11 mouse cellular contexts compared by ENCODE assay signal in genomic region chr9:59288685-59289410, GRCm38 (mm10). TPM values are rescaled to one million over a fixed set of nuclear protein-coding genes. Genes with fewer than 3 reads are reported as not detected.
A peak's percentile ranks its signal among the peaks of the same experiment; 100 is the strongest.
DNase-seq lines count a peak whose midpoint lies in the region; ATAC-seq and TF ChIP-seq lines count a peak whose summit lies in the region.
"Had no signal": no experiment of that assay in that cellular context is flagged by ENCODE, and none has a peak within 500 bp of the region (broad histone marks: within the 10 kb centered on the region; RNA-seq: fewer than 3 reads in every experiment).

No protein-coding gene starts in this region.

- H3K9me3 ChIP-seq in forebrain, embryonic 12.5 days, result no peaks in the 10 kb centered on the region
- no peaks in the 10 kb centered on the region for H3K9me3 ChIP-seq in forebrain, embryonic 14.5 days (replicated peaks; ENCODE audit: control insufficient read depth, low read length)
- H3K9me3 ChIP-seq in stomach, embryonic 16.5 days (replicated peaks; ENCODE audit: control insufficient read depth, low read length), result no peaks in the 10 kb centered on the region
- H3K9me3 ChIP-seq in stomach, postnatal 0 days (ENCODE audit: control insufficient read depth, low read length), result no peaks in the 10 kb centered on the region
- no peaks in the 10 kb centered on the region for H3K9me3 ChIP-seq in limb, embryonic 11.5 days (ENCODE audit: control insufficient read depth, low read length)
- H3K9me3 ChIP-seq in neural tube, embryonic 13.5 days, result no peaks in the 10 kb centered on the region

- no peak for DNase-seq in forebrain, embryonic 14.5 days (ENCODE audit: low spot score)
- DNase-seq in stomach, postnatal 0 days (ENCODE audit: low spot score), result no peak
- peak; percentile 84 for DNase-seq in limb, embryonic 11.5 days (ENCODE audit: low spot score)
- no peak for DNase-seq in spleen, postnatal 4 days (ENCODE audit: low spot score in 2 of 2)
- DNase-seq: B cell, adult 2 months; gastrocnemius, postnatal 25 days; kidney, postnatal 36 days had no signal

- H3K4me3 ChIP-seq in forebrain, embryonic 12.5 days (replicated peaks), result no peak overlapping the region
- H3K4me3 ChIP-seq in forebrain, embryonic 14.5 days (ENCODE audit: low read depth, low read length), result no peak overlapping the region
- no peak overlapping the region for H3K4me3 ChIP-seq in stomach, embryonic 16.5 days (replicated peaks; ENCODE audit: low read length)
- H3K4me3 ChIP-seq in stomach, postnatal 0 days (ENCODE audit: low read depth, low read length), result no peak overlapping the region
- no peak overlapping the region for H3K4me3 ChIP-seq in limb, embryonic 11.5 days (ENCODE audit: low read depth, low read length)
- no peak overlapping the region for H3K4me3 ChIP-seq in neural tube, embryonic 13.5 days

- no peaks in the 10 kb centered on the region for H3K27me3 ChIP-seq in forebrain, embryonic 12.5 days
- H3K27me3 ChIP-seq in forebrain, embryonic 14.5 days (replicated peaks; ENCODE audit: control insufficient read depth, insufficient read depth, low read length), result no peaks in the 10 kb centered on the region
- no peaks in the 10 kb centered on the region for H3K27me3 ChIP-seq in stomach, embryonic 16.5 days (ENCODE audit: control insufficient read depth, insufficient read depth, low read length)
- H3K27me3 ChIP-seq in stomach, postnatal 0 days (ENCODE audit: control insufficient read depth, insufficient read depth, low read length), result no peaks in the 10 kb centered on the region
- no peaks in the 10 kb centered on the region for H3K27me3 ChIP-seq in limb, embryonic 11.5 days (ENCODE audit: control insufficient read depth, insufficient read depth, low read length)
- no peaks in the 10 kb centered on the region for H3K27me3 ChIP-seq in neural tube, embryonic 13.5 days

- H3K36me3 ChIP-seq in forebrain, embryonic 12.5 days (replicated peaks), result no peaks in the 10 kb centered on the region
- H3K36me3 ChIP-seq in forebrain, embryonic 14.5 days (ENCODE audit: control insufficient read depth, insufficient read depth, low read length), result no peaks in the 10 kb centered on the region
- H3K36me3 ChIP-seq in stomach, embryonic 16.5 days (ENCODE audit: control insufficient read depth, insufficient read depth, low read length), result no peaks in the 10 kb centered on the region
- H3K36me3 ChIP-seq in stomach, postnatal 0 days (ENCODE audit: control insufficient read depth, insufficient read depth, low read length), result no peaks in the 10 kb centered on the region
- no peaks in the 10 kb centered on the region for H3K36me3 ChIP-seq in limb, embryonic 11.5 days (ENCODE audit: control insufficient read depth, insufficient read depth, low read length)
- no peaks in the 10 kb centered on the region for H3K36me3 ChIP-seq in neural tube, embryonic 13.5 days

- 0 out of 2 replicates have a peak overlapping the region, but pooled peaks have one; percentile 50 for H3K27ac ChIP-seq in forebrain, embryonic 12.5 days
- no peak overlapping the region for H3K27ac ChIP-seq in forebrain, embryonic 14.5 days (ENCODE audit: low read depth, low read length)
- 0 out of 2 replicates have a peak overlapping the region, but pooled peaks have one; percentile 8 for H3K27ac ChIP-seq in stomach, embryonic 16.5 days (ENCODE audit: low read length)
- no peak overlapping the region for H3K27ac ChIP-seq in stomach, postnatal 0 days (replicated peaks)
- H3K27ac ChIP-seq in limb, embryonic 11.5 days (replicated peaks; ENCODE audit: low read depth, low read length), result peak overlapping the region; percentile 92
- peak overlapping the region; percentile 52 for H3K27ac ChIP-seq in neural tube, embryonic 13.5 days (replicated peaks)

- H3K4me1 ChIP-seq in forebrain, embryonic 12.5 days, result peaks cover 31% of the 10 kb centered on the region
- peaks cover 8% of the 10 kb centered on the region; the same call in 1 of the 2 replicates for H3K4me1 ChIP-seq in forebrain, embryonic 14.5 days (ENCODE audit: control insufficient read depth, insufficient read depth, low read length)
- H3K4me1 ChIP-seq in stomach, embryonic 16.5 days (ENCODE audit: control insufficient read depth, insufficient read depth, low read length), result peaks cover 16% of the 10 kb centered on the region
- H3K4me1 ChIP-seq in stomach, postnatal 0 days (replicated peaks; ENCODE audit: control insufficient read depth, insufficient read depth), result no peaks in the 10 kb centered on the region
- H3K4me1 ChIP-seq in limb, embryonic 11.5 days (ENCODE audit: control insufficient read depth, insufficient read depth, low read length), result peaks cover 23% of the 10 kb centered on the region
- H3K4me1 ChIP-seq in neural tube, embryonic 13.5 days (replicated peaks), result peaks cover 34% of the 10 kb centered on the region

- ATAC-seq in forebrain, embryonic 12.5 days (ENCODE audit: low FRiP score), result no peak
- ATAC-seq in forebrain, embryonic 14.5 days, result no peak
- no peak for ATAC-seq in stomach, embryonic 16.5 days (ENCODE audit: insufficient read depth, low FRiP score)
- no peak for ATAC-seq in stomach, postnatal 0 days (ENCODE audit: low FRiP score, low TSS enrichment)
- ATAC-seq in limb, embryonic 11.5 days (ENCODE audit: insufficient number of reproducible peaks, low FRiP score, low TSS enrichment, low read depth), result 0 out of 2 replicates have a peak, but pooled peaks have one; percentile 18
- ATAC-seq in neural tube, embryonic 13.5 days (ENCODE audit: low read depth), result no peak
- no peak for ATAC-seq in erythroblast, adult 5-6 weeks (replicated peaks; ENCODE audit: low FRiP score, poor library complexity, severe bottlenecking)

- 72% methylated on average over 3 of the region's 3 CpGs for WGBS in forebrain, embryonic 12.5 days
- 78% methylated on average over 3 of the region's 3 CpGs for WGBS in forebrain, embryonic 14.5 days
- 70% methylated on average over 3 of the region's 3 CpGs for WGBS in stomach, embryonic 16.5 days
- 73% methylated on average over 3 of the region's 3 CpGs for WGBS in stomach, postnatal 0 days
- WGBS in limb, embryonic 11.5 days, result 30% methylated on average over 3 of the region's 3 CpGs
- 53% methylated on average over 3 of the region's 3 CpGs for WGBS in neural tube, embryonic 13.5 days

- no peak overlapping the region for H3K4me2 ChIP-seq in forebrain, embryonic 12.5 days
- no peak overlapping the region for H3K4me2 ChIP-seq in forebrain, embryonic 14.5 days (ENCODE audit: low read length)
- no peak overlapping the region for H3K4me2 ChIP-seq in stomach, embryonic 16.5 days (ENCODE audit: low read depth, low read length)
- no peak overlapping the region for H3K4me2 ChIP-seq in stomach, postnatal 0 days (replicated peaks; ENCODE audit: low read depth)
- H3K4me2 ChIP-seq in limb, embryonic 11.5 days (ENCODE audit: low read depth, severe bottlenecking), result no peak overlapping the region
- H3K4me2 ChIP-seq in neural tube, embryonic 13.5 days, result no peak overlapping the region

- no peak for TF ChIP-seq CTCF in stomach, postnatal 0 days (IDR thresholded peaks at IDR 0.05; ENCODE audit: low read depth)

- TF ChIP-seq EP300 in stomach, postnatal 0 days (optimal IDR thresholded peaks at IDR 0.05), result no peak

- H3K9ac ChIP-seq in forebrain, embryonic 12.5 days, result no peak overlapping the region
- no peak overlapping the region for H3K9ac ChIP-seq in forebrain, embryonic 14.5 days (ENCODE audit: low read length)
- no peak overlapping the region for H3K9ac ChIP-seq in stomach, embryonic 16.5 days (ENCODE audit: low read length)
- H3K9ac ChIP-seq in stomach, postnatal 0 days (ENCODE audit: low read length), result no peak overlapping the region
- 0 out of 2 replicates have a peak overlapping the region, but pooled peaks have one; percentile 32 for H3K9ac ChIP-seq in limb, embryonic 11.5 days (ENCODE audit: low read length)
- H3K9ac ChIP-seq in neural tube, embryonic 13.5 days, result no peak overlapping the region

RNA-seq across cellular contexts. Expression of gene Adpgk, which starts 2.5 kb away (rescaled TPM):
- polyA plus RNA-seq in forebrain, embryonic 12.5 days (2016; fragmentation: Nextera tagmentation; extraction: Ambion mirVana), result 28.4 and 29.0 TPM in 2 replicates
- 21.9 and 23.6 TPM in 2 replicates for polyA plus RNA-seq in forebrain, embryonic 14.5 days (2014; fragmentation: Nextera tagmentation; extraction: Ambion mirVana)
- 25.0 and 29.7 TPM in 2 replicates for polyA plus RNA-seq in stomach, embryonic 16.5 days (2015; fragmentation: Nextera tagmentation; extraction: Ambion mirVana)
- 14.8 and 16.0 TPM in 2 replicates for polyA plus RNA-seq in stomach, postnatal 0 days (2015; fragmentation: Nextera tagmentation; extraction: Ambion mirVana)
- polyA plus RNA-seq in limb, embryonic 11.5 days (2014; fragmentation: Nextera tagmentation; extraction: Ambion mirVana), result 53.4 and 54.3 TPM in 2 replicates
- polyA plus RNA-seq in neural tube, embryonic 13.5 days (2015; fragmentation: Nextera tagmentation; extraction: Ambion mirVana), result 27.3 and 28.1 TPM in 2 replicates
- 79.5 and 126 TPM in 2 replicates for total RNA-seq in erythroblast, adult 5-6 weeks (2015; ENCODE audit: low replicate concordance)
- total RNA-seq in erythroblast, adult 5-6 weeks (2017; ENCODE audit: low replicate concordance), result 71.7 and 75.5 TPM in 2 replicates

Comparison
In these comparisons a context has a peak if more than half of its experiments do, and no peak if none do; other contexts are left out.
1. H3K27ac ChIP-seq: peak in forebrain, embryonic 12.5 days (single experiment), stomach, embryonic 16.5 days (single experiment), limb, embryonic 11.5 days (single experiment) and neural tube, embryonic 13.5 days (single experiment); none in forebrain, embryonic 14.5 days (single experiment) and stomach, postnatal 0 days (single experiment).